Mouse (Mus musculus) midbrain, postnatal 0 days (tissue): ENCODE data around the gene Trim67. TPM values are rescaled to one million over a fixed set of nuclear protein-coding genes. Genes with fewer than 3 reads are reported as not detected.
A peak's percentile ranks its signal among the peaks of the same experiment; 100 is the strongest.

Experiments used
- ATAC-seq: fragments of 200-750 bp; cut with Nextera tagmentation; 2 replicates; pipeline ENCODE4 v1.8.0; 2017; ENCODE audit warnings: moderate number of reproducible peaks, mild to moderate bottlenecking, moderate TSS enrichment, moderate library complexity; ENCODE audit not compliant: low FRiP score
- DNase-seq: peaks from one replicate; pipeline ENCODE4 v3.0.0-alpha.2; 2015; ENCODE audit warnings: low spot score
- H3K27ac ChIP-seq: fragments of 300-500 bp; sonication (generic); 2 replicates; pipeline ENCODE4 v1.5.1; 2014; ENCODE audit warnings: low read depth, mild to moderate bottlenecking, low read length, mixed read lengths
- H3K27me3 ChIP-seq: fragments of 300-500 bp; sonication (generic); 2 replicates; pipeline ENCODE4 v1.6.1; 2014; ENCODE audit warnings: low read length, control low read depth, mixed read lengths; ENCODE audit not compliant: insufficient read depth
- H3K36me3 ChIP-seq: fragments of 300-500 bp; sonication (generic); 2 replicates; pipeline ENCODE4 v1.6.1; 2014; ENCODE audit warnings: low read length, control low read depth, mixed read lengths; ENCODE audit not compliant: insufficient read depth
- H3K4me1 ChIP-seq: fragments of 300-500 bp; sonication (generic); 2 replicates; pipeline ENCODE4 v1.6.1; 2014; ENCODE audit warnings: mild to moderate bottlenecking, control low read depth, antibody characterized with exemption, low read length, mixed read lengths; ENCODE audit not compliant: insufficient read depth
- H3K4me2 ChIP-seq: fragments of 300-500 bp; sonication (generic); 2 replicates; pipeline ENCODE4 v1.6.1; 2014; ENCODE audit warnings: low read depth, mild to moderate bottlenecking, low read length, mixed read lengths; ENCODE audit not compliant: poor library complexity, severe bottlenecking
- H3K4me3 ChIP-seq: fragments of 300-500 bp; sonication (generic); 2 replicates; pipeline ENCODE4 v1.5.1; 2014; ENCODE audit warnings: low read depth, mild to moderate bottlenecking, low read length, moderate library complexity
- H3K9ac ChIP-seq: fragments of 300-500 bp; sonication (generic); replicated peaks from 2 replicates; pipeline ENCODE4 v1.6.1; 2014; ENCODE audit warnings: mild to moderate bottlenecking, low read length, moderate library complexity, mixed read lengths; ENCODE audit not compliant: poor library complexity, severe bottlenecking
- H3K9me3 ChIP-seq: fragments of 300-500 bp; sonication (generic); 2 replicates; pipeline ENCODE4 v1.6.1; 2016; ENCODE audit warnings: low read length, control low read depth
- CTCF ChIP-seq: IDR thresholded peaks from 2 replicates; pipeline ENCODE4 v1.5.1; 2016; ENCODE audit warnings: antibody characterized with exemption, mild to moderate bottlenecking
- WGBS: fragments of 180-500 bp; shearing (Covaris S2); extraction: QIAGEN DNeasy Blood & Tissue Kit; methylation state at CpG from one replicate; pipeline ENCODE4 v1.1.7; 2014; 5-methylcytosine and 5-hydroxymethylcytosine counted together
- polyA plus RNA-seq: library from polyadenylated mRNA; unstranded; fragments of >200 nt; fragmentation: Nextera tagmentation; extraction: Ambion mirVana; gene quantifications from 2 replicates; pipeline ENCODE4 v1.2.1, GENCODE M21; 2015
- total RNA-seq: library from RNA; depleted of rRNA; stranded (reverse); fragments of >200 nt; gene quantifications from 2 replicates; pipeline ENCODE4 v1.2.3, GENCODE M21; 2014

Gene Trim67
- total and polyA plus RNA-seq, 2 experiments from 2014 or later, result 25.6 to 87.1 TPM

GRCm38 (mm10) chr8:124863163-124863677 is 70.3 kb downstream of the Trim67 start:
- Histone ChIP-seq H3K4me3 (peak overlapping the region; percentile 92), H3K27ac (peak overlapping the region; percentile 94)
- peak; percentile 84 for ATAC-seq

GRCm38 (mm10) chr8:124863729-124864128 is 70.8 kb downstream of the Trim67 start:
- H3K9me3 ChIP-seq, result no peaks in the 10 kb centered on the region
- TF ChIP-seq CTCF, result no peak
- no peaks in the 10 kb centered on the region for H3K27me3 ChIP-seq
- 24% methylated on average over 8 of the region's 8 CpGs for WGBS
- peak overlapping the region; percentile 92 for H3K4me3 ChIP-seq
- ATAC-seq, result no peak
- peak overlapping the region; percentile 95 for H3K9ac ChIP-seq
- DNase-seq, result no peak
- peak overlapping the region; percentile 89 for H3K4me2 ChIP-seq
- peaks cover 4% of the 10 kb centered on the region; the same call in 1 of the 2 replicates for H3K4me1 ChIP-seq
- no peak overlapping the region for H3K27ac ChIP-seq
- peaks cover 8% of the 10 kb centered on the region; the same call in 1 of the 2 replicates for H3K36me3 ChIP-seq

More at GRCm38 (mm10) chr8:124863163-124863677, 70.3 kb downstream of the Trim67 start:
- H3K4me2 ChIP-seq, result peak overlapping the region; percentile 89
- H3K9ac ChIP-seq, result peak overlapping the region; percentile 95
- no peak for TF ChIP-seq CTCF
- H3K27me3 ChIP-seq, result no peaks in the 10 kb centered on the region
- no peaks in the 10 kb centered on the region for H3K9me3 ChIP-seq
- WGBS, result under 1% methylated on average over 33 of the region's 33 CpGs
- peaks cover 12% of the 10 kb centered on the region for H3K36me3 ChIP-seq
- DNase-seq, result peak; percentile 42
- H3K4me1 ChIP-seq, result peaks cover 4% of the 10 kb centered on the region; the same call in 1 of the 2 replicates

GRCm38 (mm10) chr8:124866669-124867068 is 73.8 kb downstream of the Trim67 start:
- TF ChIP-seq CTCF, result no peak
- no peaks in the 10 kb centered on the region for H3K27me3 ChIP-seq
- WGBS, result 83% methylated on average over 3 of the region's 3 CpGs

GRCm38 (mm10) chr8:124867126-124867525 is 74.2 kb downstream of the Trim67 start:
- no peak overlapping the region for H3K4me3 ChIP-seq
- DNase-seq, result no peak
- 96% methylated on average over 2 of the region's 2 CpGs for WGBS
- peaks cover 4% of the 10 kb centered on the region; the same call in 1 of the 2 replicates for H3K4me1 ChIP-seq
- H3K4me2 ChIP-seq, result no peak overlapping the region
- no peaks in the 10 kb centered on the region for H3K9me3 ChIP-seq
- no peak for TF ChIP-seq CTCF
- peaks cover 13% of the 10 kb centered on the region for H3K36me3 ChIP-seq
- no peak overlapping the region for H3K9ac ChIP-seq
- H3K27me3 ChIP-seq, result no peaks in the 10 kb centered on the region
- ATAC-seq, result no peak
- no peak overlapping the region for H3K27ac ChIP-seq

More at GRCm38 (mm10) chr8:124866669-124867068, 73.8 kb downstream of the Trim67 start:
- no peak overlapping the region for H3K4me2 ChIP-seq
- ATAC-seq (no peak), DNase-seq (no peak)
- H3K27ac ChIP-seq, result no peak overlapping the region
- H3K36me3 ChIP-seq, result peaks cover 9% of the 10 kb centered on the region; the same call in 1 of the 2 replicates
- no peak overlapping the region for H3K9ac ChIP-seq
- peaks cover 4% of the 10 kb centered on the region; the same call in 1 of the 2 replicates for H3K4me1 ChIP-seq
- H3K4me3 ChIP-seq, result no peak overlapping the region
- no peaks in the 10 kb centered on the region for H3K9me3 ChIP-seq

GRCm38 (mm10) chr8:124869708-124870107 is 76.8 kb downstream of the Trim67 start:
- no peak for ATAC-seq
- H3K27me3 ChIP-seq, result no peaks in the 10 kb centered on the region
- DNase-seq, result no peak
- TF ChIP-seq CTCF, result no peak
- WGBS, result 90% methylated on average over 6 of the region's 6 CpGs
- no peak overlapping the region for H3K9ac ChIP-seq
- no peak overlapping the region for H3K4me2 ChIP-seq
- H3K4me3 ChIP-seq, result no peak overlapping the region
- no peaks in the 10 kb centered on the region for H3K9me3 ChIP-seq
- no peaks in the 10 kb centered on the region for H3K4me1 ChIP-seq
- H3K36me3 ChIP-seq, result peaks cover 38% of the 10 kb centered on the region
- H3K27ac ChIP-seq, result no peak overlapping the region

- ATAC-seq, result no peak
- Histone ChIP-seq H3K4me1 (no peaks in the 10 kb centered on the region), H3K27me3 (no peaks in the 10 kb centered on the region), H3K4me2 (no peak overlapping the region), H3K27ac (no peak overlapping the region), H3K9me3 (no peaks in the 10 kb centered on the region), H3K36me3 (peaks cover 48% of the 10 kb centered on the region), H3K9ac (no peak overlapping the region), H3K4me3 (no peak overlapping the region)
- 95% methylated on average over 7 of the region's 7 CpGs for WGBS
- no peak for DNase-seq
- TF ChIP-seq CTCF, result no peak
Measured at GRCm38 (mm10) chr8:124871474-124871873, 78.6 kb downstream of the Trim67 start.
